Mouse (Mus musculus) right cerebral cortex, postnatal 4 days (tissue): ENCODE measurements around the gene Tmem97.
"Not testable (repeated sequence)": the region's sequence is repeated elsewhere in the genome, so short reads cannot be mapped to it uniquely, and the experiment has no call there.

ENCODE experiments used
- DNase-seq: peaks from one replicate; pipeline ENCODE4 v3.0.0-alpha.2; 2022

The Tmem97 gene

DNA sequence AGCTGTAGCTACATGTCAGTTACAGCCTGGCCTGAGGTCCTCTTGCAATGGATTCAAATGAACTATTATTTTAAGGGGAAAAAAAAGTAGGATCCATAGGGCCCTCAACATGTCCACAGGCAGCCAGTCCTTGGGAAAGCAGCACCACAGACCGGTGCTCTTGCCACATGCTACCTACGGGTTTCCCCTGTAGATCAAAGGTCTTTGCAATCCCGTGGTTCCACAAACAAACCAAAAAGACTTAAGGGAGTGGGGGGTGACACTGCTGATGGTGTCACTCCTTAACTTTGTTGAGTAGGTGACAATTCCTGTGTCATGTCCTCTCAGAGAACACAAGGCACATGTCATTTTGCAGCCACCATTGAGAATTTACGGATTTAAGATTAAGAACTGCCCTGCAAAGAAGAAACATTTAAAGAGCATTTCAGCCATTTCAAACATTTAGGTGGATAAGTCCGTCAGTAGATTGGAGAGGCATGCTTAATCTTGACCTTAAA is 1.0 kb downstream of the Tmem97 start:
- DNase-seq, result no peak

- no peak for DNase-seq
These were observed 2.7 kb downstream of the Tmem97 start for GRCm38 (mm10) chr11:78547718-78548460.

DNA sequence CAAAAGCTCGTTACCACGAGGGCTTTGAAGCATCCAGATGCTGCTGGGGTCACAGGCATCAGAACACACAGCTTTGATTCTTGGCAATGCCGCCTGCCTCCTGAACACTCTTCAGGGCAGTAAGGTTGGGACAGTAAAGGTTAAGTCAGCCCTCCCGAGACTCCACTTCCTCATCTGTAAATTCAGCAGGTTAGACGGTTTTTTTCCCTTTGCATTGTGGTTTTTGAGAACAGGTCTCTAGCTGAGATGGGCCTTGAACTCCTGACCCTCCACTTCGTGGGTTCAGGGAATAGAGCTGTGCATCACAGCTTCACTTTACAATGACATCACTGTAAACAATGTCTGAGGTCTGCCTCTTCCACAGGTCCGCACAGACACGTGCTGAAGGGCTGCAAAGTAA is 5.4 kb downstream of the Tmem97 start:
- no peak for DNase-seq

- no peak for DNase-seq
These were observed 6.0 kb downstream of the Tmem97 start for GRCm38 (mm10) chr11:78544449-78545111.

DNA sequence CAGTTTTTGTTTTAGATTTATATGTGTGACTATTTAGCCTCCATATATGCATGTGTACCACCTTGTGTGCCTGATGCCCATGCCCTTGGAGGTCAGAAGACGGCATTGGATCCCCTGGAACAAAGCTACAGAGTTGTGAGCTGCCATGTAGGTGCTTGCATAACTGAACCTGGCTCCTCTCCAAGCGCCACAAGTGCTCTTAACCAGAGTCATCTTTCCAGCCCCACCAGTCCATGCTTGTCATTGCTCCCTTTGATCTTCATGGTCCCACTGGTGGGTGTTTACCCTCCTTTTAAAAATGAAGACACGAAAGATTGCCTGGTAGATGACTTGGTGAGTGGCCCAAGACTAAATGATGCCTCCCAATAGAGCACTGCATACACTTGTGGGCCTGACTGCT is 10.2 kb downstream of the Tmem97 start:
- DNase-seq, result no peak

DNA sequence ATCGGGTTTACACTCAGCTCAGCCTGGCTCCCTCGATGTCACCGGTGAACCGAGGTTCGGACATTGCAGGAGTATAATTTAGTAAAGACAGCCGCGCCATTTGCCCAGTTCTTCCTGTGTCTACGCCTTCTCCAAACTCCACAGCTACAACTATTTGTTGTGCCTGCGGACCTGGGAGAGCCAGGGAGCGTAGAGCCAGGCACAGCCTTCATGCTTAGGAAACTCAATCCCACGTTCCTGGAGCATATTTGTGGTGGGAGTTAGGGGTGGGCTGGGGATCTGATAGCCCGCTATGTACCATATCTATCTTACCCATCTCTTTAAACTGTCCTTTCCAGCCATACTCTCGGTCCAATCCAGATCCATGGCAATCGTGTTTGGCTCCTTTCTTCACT is 13.9 kb downstream of the Tmem97 start:
- DNase-seq, result no peak

DNA sequence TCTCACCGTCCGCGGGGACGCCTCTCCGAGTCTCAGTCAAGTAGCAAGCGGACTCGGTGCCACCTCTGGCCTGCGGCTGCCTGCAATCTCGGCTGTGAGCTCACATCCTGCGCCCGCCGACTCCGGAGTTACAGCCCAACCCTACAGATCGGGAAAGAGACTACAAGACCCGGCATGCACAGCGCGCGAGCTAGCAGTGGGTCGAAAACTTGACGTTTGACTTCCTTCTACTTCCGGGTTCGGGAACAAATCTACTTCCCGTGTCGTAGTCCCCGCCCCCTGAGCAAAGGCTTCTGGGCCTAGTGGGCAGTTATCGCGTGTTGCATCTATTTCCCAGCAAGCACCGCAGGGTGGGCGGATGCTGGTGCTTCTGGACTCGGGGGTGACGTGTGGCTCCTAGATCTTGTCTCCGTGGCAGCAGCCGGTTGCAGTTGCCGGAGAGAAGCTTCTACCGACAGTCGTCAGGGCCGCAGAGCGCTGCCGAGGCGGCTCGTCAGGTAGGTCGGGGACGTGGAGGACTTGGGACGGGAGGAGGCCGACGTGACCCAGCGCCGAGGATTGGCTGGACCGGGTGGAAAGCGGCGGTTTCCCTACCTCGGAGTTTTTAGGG is 14.4 kb downstream of the Tmem97 start, which contains the start of the genes Tnfaip1 and Ift20:
TSS of gene Tnfaip1 (minus strand) at position 253 of the 610 bp plus-strand sequence.
TSS of gene Ift20 (plus strand) at position 282 of the 610 bp plus-strand sequence.
- DNase-seq, result peak; percentile 92

DNA sequence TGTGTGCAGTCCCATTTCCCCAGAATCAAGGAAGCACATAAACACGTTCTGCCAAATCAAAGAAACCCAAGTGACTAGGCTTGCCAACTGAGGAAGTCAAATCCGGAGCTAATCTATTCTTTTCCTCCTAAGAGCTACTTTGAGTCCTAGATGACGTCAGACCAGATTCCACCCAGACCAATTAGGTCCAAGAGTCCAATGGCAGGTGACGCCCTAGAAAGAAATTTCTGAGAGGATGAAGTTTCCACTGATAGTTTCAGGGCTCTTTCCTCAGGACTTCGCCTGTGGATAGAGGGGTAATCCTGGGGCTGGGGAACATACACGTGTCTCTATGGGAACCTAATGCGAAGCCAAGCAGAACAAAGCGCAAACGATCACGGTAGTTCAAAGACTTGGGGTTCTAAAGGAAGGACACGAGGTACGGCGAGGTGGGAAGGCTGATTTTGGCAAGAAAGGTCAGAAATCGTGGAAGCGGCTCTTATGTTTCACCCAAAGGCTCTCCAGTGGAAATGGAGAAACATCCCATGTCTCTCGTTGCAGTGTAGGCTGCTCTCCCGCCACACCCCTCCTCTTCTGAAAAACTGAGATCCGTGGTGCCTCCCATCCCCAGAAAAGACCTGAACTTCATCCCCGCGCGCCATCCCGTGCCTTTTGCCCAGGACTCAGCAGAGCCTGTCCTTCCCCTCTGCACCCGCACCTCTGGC is 15.0 kb downstream of the Tmem97 start:
- no peak for DNase-seq

DNA sequence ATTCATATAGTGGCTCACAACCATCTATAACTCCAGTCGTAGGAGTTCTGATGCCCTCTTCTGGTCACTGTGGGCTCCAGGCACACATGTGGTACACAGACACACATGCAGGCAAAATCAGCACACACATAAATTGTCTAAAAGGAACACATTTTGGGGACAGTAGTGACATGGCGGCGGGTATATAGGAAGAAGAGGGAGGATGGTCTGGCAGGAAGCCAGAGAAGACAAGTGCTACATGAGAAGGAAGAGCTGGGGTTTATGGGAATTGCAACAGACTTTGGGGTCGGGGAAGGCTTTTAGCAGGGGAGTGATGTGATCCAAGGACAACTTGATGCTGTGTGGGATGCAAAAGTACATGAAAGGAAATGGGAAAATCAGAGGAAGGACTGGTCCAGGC is 16.1 kb downstream of the Tmem97 start:
- DNase-seq, result no peak

DNA sequence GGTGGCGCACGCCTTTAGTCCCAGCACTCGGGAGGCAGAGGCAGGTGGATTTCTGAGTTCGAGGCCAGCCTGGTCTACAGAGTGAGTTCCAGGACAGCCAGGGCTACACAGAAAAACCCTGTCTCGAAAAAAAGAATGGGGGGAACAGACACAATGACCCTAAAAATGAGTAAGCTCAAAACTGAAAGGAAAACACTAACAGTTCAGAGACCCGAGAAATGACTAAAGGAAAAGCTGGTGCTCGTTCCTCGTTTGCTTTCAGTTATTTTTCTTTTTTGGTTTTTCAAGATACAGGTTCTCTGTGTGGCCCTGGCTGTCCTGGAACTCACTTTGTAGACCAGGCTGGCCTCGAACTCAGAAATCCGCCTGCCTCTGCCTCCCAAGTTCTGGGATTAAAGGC is 19.1 kb downstream of the Tmem97 start:
- DNase-seq, result not testable (repeated sequence)

DNA sequence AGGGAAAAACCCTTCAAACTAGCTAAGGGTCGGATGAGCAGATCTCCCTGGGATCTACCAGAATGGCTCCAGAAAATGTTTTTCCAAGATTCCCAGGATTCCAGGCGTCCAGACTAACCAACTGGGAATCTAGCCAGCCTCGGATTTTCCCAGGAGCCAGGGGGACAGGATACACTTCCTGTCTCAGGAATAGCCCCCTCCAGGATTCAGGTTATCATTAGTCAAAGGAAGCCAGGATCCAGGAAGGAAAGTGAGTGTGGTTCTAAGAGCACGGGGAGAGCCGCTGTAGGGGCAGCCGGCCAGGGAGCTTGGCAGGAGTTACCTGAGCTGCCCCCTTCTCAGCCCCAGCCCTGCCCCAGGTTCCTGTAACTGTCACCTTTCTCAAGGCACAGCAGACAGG is 19.5 kb downstream of the Tmem97 start:
- DNase-seq, result no peak

- no peak for DNase-seq
These were observed 20.6 kb downstream of the Tmem97 start for GRCm38 (mm10) chr11:78530001-78530400.

DNA sequence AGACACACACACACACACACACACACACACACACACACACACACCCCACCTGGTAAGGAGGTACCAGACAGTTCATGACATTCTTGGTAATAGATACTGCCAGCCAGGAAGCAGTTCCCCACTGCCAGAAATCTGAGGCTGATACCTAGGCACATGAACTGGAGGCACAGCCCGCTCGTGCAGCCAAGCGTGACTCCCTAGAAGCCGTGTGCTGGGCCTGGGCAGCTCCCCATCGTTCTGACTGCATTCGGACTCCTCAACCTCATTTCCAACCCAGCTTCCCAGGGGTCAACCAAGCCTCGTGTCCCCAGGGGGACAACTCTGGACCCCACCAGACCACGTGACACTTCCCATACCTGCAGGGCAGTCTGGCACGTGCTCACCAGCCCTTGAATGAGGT is 21.9 kb downstream of the Tmem97 start:
- no peak for DNase-seq

DNA sequence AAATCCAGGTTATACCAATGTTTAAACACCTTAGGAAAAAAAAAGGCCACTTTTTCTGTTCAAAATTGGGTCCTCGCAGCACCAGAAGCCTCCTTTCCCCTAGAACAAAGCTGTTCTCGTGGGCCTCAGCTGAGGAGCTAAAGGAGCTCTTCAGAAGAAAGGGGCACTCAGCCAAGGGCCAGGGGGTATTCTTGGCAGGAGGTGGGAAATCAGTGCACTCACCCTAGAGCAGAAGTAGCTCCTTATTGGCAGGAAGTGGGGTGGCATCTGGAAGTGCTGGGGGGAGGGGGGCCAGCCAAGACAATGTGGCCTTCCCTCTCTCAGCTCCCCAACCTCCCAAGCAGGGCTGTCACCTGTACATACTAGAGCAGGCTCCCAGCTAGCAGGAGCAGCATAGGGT is 25.7 kb downstream of the Tmem97 start:
- no peak for DNase-seq

- DNase-seq, result no peak
These were observed 27.2 kb downstream of the Tmem97 start for GRCm38 (mm10) chr11:78523241-78523955.

GRCm38 (mm10) chr11:78522481-78522997 is 28.0 kb downstream of the Tmem97 start:
- no peak for DNase-seq

- DNase-seq, result no peak
These were observed 28.7 kb downstream of the Tmem97 start for GRCm38 (mm10) chr11:78521880-78522279.

GRCm38 (mm10) chr11:78518931-78519330 is 31.6 kb downstream of the Tmem97 start:
- no peak for DNase-seq

GRCm38 (mm10) chr11:78515549-78516325 is 34.8 kb downstream of the Tmem97 start:
- no peak for DNase-seq

- DNase-seq, result no peak
These were observed 37.3 kb downstream of the Tmem97 start for GRCm38 (mm10) chr11:78513106-78513790.
